Mouse (Mus musculus): ENCODE results near the gene Stxbp3. TPM values are rescaled to one million over a fixed set of nuclear protein-coding genes. Genes with fewer than 3 reads are reported as not detected.

Stxbp3 gene
- total RNA-seq, 2 experiments from 2014 or later = 26.7 to 33.5 TPM

DNA sequence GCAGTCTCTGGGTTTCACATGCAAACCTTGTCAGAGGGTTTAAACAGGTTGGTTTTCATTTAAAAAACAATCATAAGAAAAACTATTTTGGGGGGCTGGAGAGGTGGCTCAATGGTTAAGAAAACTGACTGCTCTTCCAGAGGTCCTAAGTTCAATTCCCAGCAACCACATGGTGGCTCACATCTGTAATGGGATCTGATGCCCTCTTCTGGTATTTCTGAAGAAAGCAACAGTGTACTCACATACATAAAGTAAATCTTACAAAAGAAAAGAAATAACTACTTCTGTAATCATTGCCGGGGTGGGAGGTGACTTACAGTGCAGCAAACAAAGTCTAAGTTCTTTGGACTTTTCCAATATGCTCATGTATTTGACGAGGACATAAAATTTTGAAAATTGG lies 42.0 kb downstream of the Stxbp3 start:
- no peak for DNase-seq (ENCODE audit: low spot score in 2 of 2)

GRCm38 (mm10) chr3:108797723-108798122 lies 42.6 kb downstream of the Stxbp3 start:
- no peak for DNase-seq (ENCODE audit: low spot score in 2 of 2)

GRCm38 (mm10) chr3:108796386-108796785 lies 43.9 kb downstream of the Stxbp3 start:
- DNase-seq (ENCODE audit: low spot score in 2 of 2) = no peak

GRCm38 (mm10) chr3:108795554-108796299 lies 44.6 kb downstream of the Stxbp3 start:
- no peak for DNase-seq (ENCODE audit: low spot score in 2 of 2)

- no peak for DNase-seq (ENCODE audit: low spot score in 2 of 2)
Observed at GRCm38 (mm10) chr3:108794780-108795179, 45.5 kb downstream of the Stxbp3 start.

DNA sequence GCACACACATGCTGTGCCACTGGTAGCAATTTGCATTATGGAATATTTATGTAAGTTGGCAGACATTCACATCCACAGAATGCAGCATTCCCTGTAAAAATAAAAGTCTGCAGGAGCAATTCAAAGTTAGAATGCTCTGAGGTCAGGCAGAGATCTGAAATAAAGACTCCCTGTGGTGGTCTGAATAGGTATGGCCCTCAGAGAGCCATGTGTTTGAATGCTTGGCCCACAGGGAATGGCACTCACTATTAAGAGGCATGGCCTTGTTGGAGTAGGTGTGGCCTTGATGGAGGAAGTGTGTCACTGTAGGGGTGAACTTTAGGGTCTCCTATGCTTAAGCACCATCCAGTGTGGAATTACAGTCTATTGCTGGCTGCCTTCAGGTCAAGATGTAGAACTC lies 47.9 kb downstream of the Stxbp3 start:
- DNase-seq (ENCODE audit: low spot score in 2 of 2) = no peak

- no peak for DNase-seq (ENCODE audit: low spot score in 2 of 2)
Observed at GRCm38 (mm10) chr3:108791054-108791706, 49.1 kb downstream of the Stxbp3 start.

DNA sequence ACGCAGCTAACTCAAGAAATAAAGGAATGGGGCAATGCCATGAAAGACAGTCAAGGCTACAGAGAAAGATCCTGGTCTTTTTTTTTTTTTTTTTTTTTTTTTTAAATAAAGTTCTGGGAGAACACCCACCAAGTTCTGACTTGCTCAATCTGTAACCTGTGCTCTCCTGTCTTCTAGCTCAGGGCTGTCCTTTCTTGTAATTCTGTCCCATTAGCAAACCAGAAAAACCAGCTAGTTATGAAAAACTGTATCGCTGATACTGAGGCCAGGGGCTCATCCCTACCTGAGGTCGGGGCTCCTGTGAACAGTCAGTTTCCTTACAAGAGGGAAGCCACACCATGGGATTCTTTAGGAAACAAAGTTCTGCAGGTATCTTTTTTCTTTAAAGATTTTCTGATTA lies 49.8 kb downstream of the Stxbp3 start:
- DNase-seq (ENCODE audit: low spot score in 2 of 2) = no peak

DNA sequence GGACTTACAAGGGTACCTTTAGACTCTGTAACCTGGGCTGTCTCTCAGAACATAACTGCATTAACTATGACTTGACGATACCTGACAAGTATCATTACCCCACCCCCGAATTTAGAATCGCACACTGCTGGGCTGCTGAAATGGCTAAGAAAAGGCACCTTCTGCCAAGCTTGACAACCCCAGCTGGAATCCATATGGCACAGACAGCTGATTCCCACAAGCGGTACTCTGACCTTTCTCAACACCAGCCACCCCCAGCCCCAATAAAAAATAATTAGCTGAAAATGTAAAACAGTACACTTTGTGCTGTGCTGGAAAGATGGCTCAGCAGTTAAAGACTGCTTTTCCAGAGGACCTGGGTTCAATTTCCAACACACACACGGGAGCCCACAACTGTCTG lies 51.0 kb downstream of the Stxbp3 start:
- DNase-seq (ENCODE audit: low spot score in 2 of 2) = no peak

DNA sequence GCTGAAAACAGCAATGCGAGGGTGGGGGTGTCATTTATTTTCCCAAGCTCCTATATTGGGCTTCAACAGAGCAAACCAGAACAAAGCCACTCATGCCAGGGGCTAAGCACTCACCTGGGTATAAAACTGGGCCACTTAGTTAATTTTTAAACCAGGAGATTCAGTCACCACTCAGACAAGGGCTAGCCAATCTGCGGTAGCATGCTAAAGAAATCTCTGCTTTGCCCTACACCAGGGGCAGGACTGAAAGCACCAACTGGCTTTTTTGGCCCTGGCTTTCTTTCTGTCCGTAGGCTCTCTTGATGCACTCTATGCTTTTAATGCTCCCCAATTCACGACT lies 51.9 kb downstream of the Stxbp3 start:
- no peak for DNase-seq (ENCODE audit: low spot score in 2 of 2)

DNA sequence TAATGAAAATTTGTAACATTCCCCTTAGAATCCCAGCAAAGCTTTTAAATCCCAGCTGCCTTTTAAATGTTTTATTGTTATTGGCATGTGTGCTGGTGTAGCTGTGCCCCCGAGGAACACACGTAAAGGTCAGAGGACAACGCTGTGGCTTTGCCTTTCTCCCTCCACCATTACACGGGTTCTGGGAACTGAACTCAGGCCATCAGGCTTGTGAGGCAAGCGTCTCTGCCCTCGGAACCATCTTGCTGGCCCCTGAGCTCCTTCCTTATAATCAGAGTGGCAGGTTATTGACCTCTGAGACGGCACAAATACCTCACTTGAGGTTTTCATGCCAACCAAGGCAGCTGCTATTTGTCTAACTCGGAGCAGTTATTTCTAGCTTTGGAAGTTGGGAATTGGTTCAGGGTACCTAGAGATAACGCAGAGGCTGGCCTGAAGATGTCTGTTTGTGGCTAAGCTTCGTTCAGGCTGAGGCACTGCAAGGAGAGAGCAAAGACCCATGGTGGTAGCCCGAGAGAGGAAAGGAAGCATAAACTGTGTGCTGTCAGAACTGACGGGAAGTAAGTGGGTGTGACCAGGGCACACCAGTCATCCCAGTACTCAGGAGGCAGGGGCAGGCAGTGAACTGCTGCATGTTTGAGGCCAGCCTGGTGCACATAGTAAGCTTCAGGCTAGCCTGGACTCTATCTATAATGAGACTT lies 52.4 kb downstream of the Stxbp3 start:
- DNase-seq (ENCODE audit: low spot score in 2 of 2) = no peak

- no peak for DNase-seq (ENCODE audit: low spot score in 2 of 2)
Observed at GRCm38 (mm10) chr3:108786520-108786919, 53.8 kb downstream of the Stxbp3 start.

- no peak for DNase-seq (ENCODE audit: low spot score in 2 of 2)
Observed at GRCm38 (mm10) chr3:108782364-108782895, 57.9 kb downstream of the Stxbp3 start.

- DNase-seq (ENCODE audit: low spot score in 2 of 2) = no peak
Observed at GRCm38 (mm10) chr3:108781884-108782270, 58.4 kb downstream of the Stxbp3 start.

DNA sequence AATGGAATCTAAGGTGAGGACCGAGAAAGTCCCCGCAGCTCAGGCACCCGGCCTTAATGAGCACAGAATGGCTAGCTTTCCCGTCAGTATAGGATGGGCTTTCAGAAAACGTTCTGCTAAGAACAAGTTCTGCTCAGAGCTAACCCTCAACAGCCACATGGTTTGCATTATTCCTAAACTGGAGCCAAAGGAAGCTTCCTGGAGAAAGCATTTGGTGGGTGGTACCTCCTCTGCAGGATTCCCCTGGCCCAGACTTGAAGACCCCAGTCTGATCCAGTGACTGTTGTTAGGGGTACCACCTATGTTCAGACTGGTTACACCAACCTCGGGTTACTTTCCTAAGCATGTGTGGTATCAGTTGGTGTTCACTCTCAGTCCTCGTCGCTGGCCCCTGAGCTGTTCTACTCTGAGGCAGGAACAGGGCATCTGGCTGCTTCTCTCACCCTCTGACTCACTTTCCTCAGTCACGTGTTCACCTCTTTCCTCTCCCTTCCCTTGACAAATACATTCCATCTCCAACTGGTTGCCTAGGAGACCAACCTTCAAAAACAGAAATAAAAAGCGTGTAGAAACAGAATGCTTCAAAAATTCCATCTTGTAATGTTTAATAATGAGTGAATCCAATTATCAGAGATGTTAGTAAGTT lies 59.0 kb downstream of the Stxbp3 start:
- DNase-seq (ENCODE audit: low spot score in 2 of 2) = peak; percentile 40 to 68

- no peak for DNase-seq (ENCODE audit: low spot score in 2 of 2)
Observed at GRCm38 (mm10) chr3:108778761-108779540, 61.4 kb downstream of the Stxbp3 start.

- no peak for DNase-seq (ENCODE audit: low spot score in 2 of 2)
Observed at GRCm38 (mm10) chr3:108772811-108773210, 67.5 kb downstream of the Stxbp3 start.

DNA sequence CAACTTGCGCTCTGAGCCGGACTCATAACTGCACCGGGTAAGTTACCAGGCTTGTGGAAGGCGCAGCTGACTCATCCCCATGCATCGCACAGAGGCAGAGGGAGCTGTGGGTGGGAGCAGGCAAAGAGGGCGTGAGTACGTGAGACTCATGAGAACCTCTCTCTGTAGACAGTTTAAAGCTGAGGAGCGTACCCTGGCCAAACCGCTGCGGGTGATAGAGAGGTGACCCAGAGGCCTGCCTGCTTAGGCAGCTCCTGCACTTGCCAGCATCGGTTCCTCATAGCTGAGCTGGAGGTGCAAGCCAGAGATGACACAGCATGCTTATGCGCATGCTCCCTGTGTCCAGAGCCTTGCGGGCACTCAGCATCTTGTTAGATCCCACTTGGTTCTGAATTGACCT lies 68.1 kb downstream of the Stxbp3 start:
- DNase-seq (ENCODE audit: low spot score in 2 of 2) = peak in 1 of 2 experiments; percentile 17

DNA sequence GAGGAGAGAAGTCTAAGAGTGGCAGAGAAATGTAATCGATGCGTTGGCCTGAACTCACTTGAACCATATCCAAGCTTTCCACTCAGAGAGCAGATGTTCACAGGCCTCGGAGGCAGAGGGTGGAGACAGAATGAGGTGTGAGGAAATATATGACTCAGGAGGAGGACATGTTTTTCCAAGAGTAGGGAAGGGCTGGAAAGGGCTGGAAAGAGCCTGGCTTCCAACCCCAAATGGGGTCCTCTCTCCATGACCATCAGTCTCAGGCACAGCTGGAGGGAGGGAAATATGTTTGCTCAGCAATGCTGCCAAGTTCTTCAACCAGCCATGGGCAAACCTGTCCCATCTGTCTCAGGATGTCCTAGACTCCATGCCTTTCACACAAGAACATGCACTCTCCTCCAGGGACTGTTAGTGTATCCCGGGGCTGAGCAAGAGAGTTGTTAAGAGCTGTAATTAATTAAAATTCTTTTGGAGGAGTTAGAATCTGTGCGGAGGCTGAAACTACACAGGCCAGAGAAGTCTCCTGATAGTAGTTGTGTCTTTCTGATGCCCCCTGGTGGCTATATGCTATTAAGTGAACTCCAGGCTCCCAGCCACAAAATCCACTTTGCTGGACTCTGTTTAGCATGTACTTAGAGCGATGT lies 69.5 kb downstream of the Stxbp3 start:
- peak; percentile 49 to 79 for DNase-seq (ENCODE audit: low spot score in 2 of 2)

DNA sequence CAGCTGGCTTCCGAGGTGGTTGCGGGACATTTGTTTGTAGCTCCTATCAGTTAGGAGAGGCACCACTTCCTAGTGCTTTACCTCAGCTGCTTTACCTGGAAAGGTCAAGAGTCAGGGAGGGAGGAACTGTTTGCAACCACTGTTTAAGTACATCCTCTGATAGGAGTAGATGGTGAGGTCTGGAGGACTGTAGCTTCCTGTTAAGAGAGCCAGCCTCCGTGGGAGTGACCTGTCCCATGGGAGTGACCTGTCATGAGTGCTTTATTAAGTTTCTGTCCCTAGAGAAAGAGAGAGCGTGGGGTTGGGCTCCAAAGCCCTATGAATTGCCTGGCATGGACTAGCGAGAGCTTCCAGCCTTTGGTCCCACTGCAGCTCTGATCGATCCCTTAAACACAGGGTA lies 70.8 kb downstream of the Stxbp3 start:
- DNase-seq (ENCODE audit: low spot score in 2 of 2) = no peak

All from layer of hippocampus, postnatal 14 days (tissue).